Mouse (Mus musculus) MEL (cell line): ENCODE results near the gene Dnah14. TPM values are rescaled to one million over a fixed set of nuclear protein-coding genes. Genes with fewer than 3 reads are reported as not detected.

Experiments used
- DNase-seq: peaks from one replicate; pipeline ENCODE4 v3.0.0; 2011; ENCODE audit warnings: low read depth, low spot score
- H3K27ac ChIP-seq: 2 replicates; pipeline ENCODE4 v1.5.1; 2012; ENCODE audit warnings: low read depth, mild to moderate bottlenecking, control low read depth, low read length, moderate library complexity; ENCODE audit not compliant: control insufficient read depth
- H3K27me3 ChIP-seq, 2 experiments: fragments of 150-350 bp in 1 of 2; sonication (generic) in 1 of 2; 2 replicates each; pipeline ENCODE4 v1.6.1; 2012; ENCODE audit warnings: low read length in 2 of 2, mild to moderate bottlenecking in 2 of 2, improper control_type of control experiment in 1 of 2, moderate library complexity in 1 of 2; ENCODE audit not compliant: insufficient read depth in 2 of 2, control insufficient read depth in 1 of 2
- H3K36me3 ChIP-seq, 2 experiments: 2 replicates each; pipeline ENCODE4 v1.6.1; 2012 to 2014; ENCODE audit warnings: low read length in 2 of 2, improper control_type of control experiment in 1 of 2, inconsistent platforms in 1 of 2, mild to moderate bottlenecking in 1 of 2; ENCODE audit not compliant: insufficient read depth in 2 of 2, control insufficient read depth in 1 of 2
- H3K4me1 ChIP-seq, 2 experiments: fragments of 150-350 bp in 1 of 2; sonication (generic) in 1 of 2; 2 replicates each; pipeline ENCODE4 v1.6.1; 2012; ENCODE audit warnings: low read length in 2 of 2, improper control_type of control experiment in 1 of 2, mild to moderate bottlenecking in 1 of 2; ENCODE audit not compliant: insufficient read depth in 2 of 2, control insufficient read depth in 1 of 2
- H3K4me3 ChIP-seq, 2 experiments: fragments of 150-350 bp in 1 of 2; sonication (generic) in 1 of 2; 2 replicates each; pipeline ENCODE4 v1.5.1; 2012; ENCODE audit warnings: low read depth in 2 of 2, low read length in 2 of 2, mild to moderate bottlenecking in 2 of 2, moderate library complexity in 2 of 2, control low read depth in 1 of 2, improper control_type of control experiment in 1 of 2; ENCODE audit not compliant: control insufficient read depth in 1 of 2, insufficient read depth in 1 of 2
- H3K79me2 ChIP-seq: 2 replicates; pipeline ENCODE4 v1.6.1; 2012; ENCODE audit warnings: mild to moderate bottlenecking, low read length, moderate library complexity; ENCODE audit not compliant: control insufficient read depth, poor library complexity, insufficient read depth
- H3K9ac ChIP-seq: 2 replicates; pipeline ENCODE4 v1.6.1; 2012; ENCODE audit warnings: low read depth, mild to moderate bottlenecking, control low read depth, low read length, moderate library complexity; ENCODE audit not compliant: control insufficient read depth, poor library complexity, severe bottlenecking
- H3K9me3 ChIP-seq: fragments of 150-350 bp; sonication (generic); replicated peaks from 2 replicates; pipeline ENCODE4 v1.6.1; 2012; ENCODE audit warnings: mild to moderate bottlenecking, low read length, improper control_type of control experiment, moderate library complexity; ENCODE audit not compliant: insufficient read depth
- BHLHE40 ChIP-seq: IDR thresholded peaks from 2 replicates; pipeline ENCODE4 v1.6.1; 2012; ENCODE audit warnings: low read depth, mild to moderate bottlenecking, inconsistent platforms, low read length, improper control_type of control experiment, borderline replicate concordance
- CHD1 ChIP-seq: IDR thresholded peaks from 2 replicates; pipeline ENCODE4 v1.6.1; 2012; ENCODE audit warnings: low read depth, mild to moderate bottlenecking, inconsistent platforms, low read length, improper control_type of control experiment
- CHD2 ChIP-seq: IDR thresholded peaks from 2 replicates; pipeline ENCODE4 v1.6.1; 2011; ENCODE audit warnings: low read length, improper control_type of control experiment
- CTCF ChIP-seq, 3 experiments: IDR thresholded peaks in 2 of 3; conservative IDR thresholded peaks in 1 of 3; 2 replicates each; pipeline ENCODE4 v1.5.1; 2011 to 2012; ENCODE audit warnings: low read length in 3 of 3, low read depth in 2 of 3, mild to moderate bottlenecking in 2 of 3, improper control_type of control experiment in 1 of 3, inconsistent platforms in 1 of 3, mixed read lengths in 1 of 3, moderate library complexity in 1 of 3; ENCODE audit not compliant: control insufficient read depth in 1 of 3, insufficient read depth in 1 of 3, poor library complexity in 1 of 3, severe bottlenecking in 1 of 3
- E2F4 ChIP-seq: IDR thresholded peaks from 2 replicates; pipeline ENCODE4 v1.6.1; 2011; ENCODE audit warnings: low read depth, low read length, improper control_type of control experiment, borderline replicate concordance
- ELF1 ChIP-seq: IDR thresholded peaks from 2 replicates; pipeline ENCODE4 v1.6.1; 2014; ENCODE audit warnings: low read depth, mild to moderate bottlenecking, inconsistent platforms, low read length, improper control_type of control experiment, moderate library complexity
- GATA1 ChIP-seq: IDR thresholded peaks from 2 replicates; pipeline ENCODE4 v1.6.1; 2011; ENCODE audit warnings: low read depth, low read length, improper control_type of control experiment
- JUND ChIP-seq: IDR thresholded peaks from 2 replicates; pipeline ENCODE4 v1.6.1; 2011; ENCODE audit warnings: low read depth, mild to moderate bottlenecking, improper control_type of control experiment, low read length
- KAT2A ChIP-seq: conservative IDR thresholded peaks from 2 replicates; pipeline ENCODE4 v1.6.1; 2012; ENCODE audit warnings: low read depth, low read length, improper control_type of control experiment, inconsistent platforms
- MAFK ChIP-seq: IDR thresholded peaks from 2 replicates; pipeline ENCODE4 v1.6.1; 2011; ENCODE audit warnings: low read depth, mild to moderate bottlenecking, low read length, improper control_type of control experiment, borderline replicate concordance
- MAX ChIP-seq: IDR thresholded peaks from 2 replicates; pipeline ENCODE4 v1.6.1; 2011; ENCODE audit warnings: low read length, improper control_type of control experiment
- MAZ ChIP-seq: IDR thresholded peaks from 2 replicates; pipeline ENCODE4 v1.6.1; 2012; ENCODE audit warnings: low read depth, mild to moderate bottlenecking, inconsistent platforms, low read length, improper control_type of control experiment
- POLR2A ChIP-seq, 2 experiments: IDR thresholded peaks; 2 replicates each; pipeline ENCODE4 v1.6.1; 2011 to 2012; ENCODE audit warnings: low read length in 2 of 2, mild to moderate bottlenecking in 2 of 2, control low read depth in 1 of 2, improper control_type of control experiment in 1 of 2, low read depth in 1 of 2, moderate library complexity in 1 of 2; ENCODE audit not compliant: control insufficient read depth in 1 of 2, insufficient read depth in 1 of 2, poor library complexity in 1 of 2
- POLR2AphosphoS2 ChIP-seq: IDR thresholded peaks from 2 replicates; pipeline ENCODE4 v1.6.1; 2011; ENCODE audit warnings: low read length, improper control_type of control experiment
- POLR2AphosphoS5 ChIP-seq: IDR thresholded peaks from 2 replicates; pipeline ENCODE4 v1.6.1; 2012; ENCODE audit warnings: low read depth, borderline replicate concordance, mild to moderate bottlenecking, inconsistent platforms, low read length, moderate library complexity, mixed read lengths
- RAD21 ChIP-seq: IDR thresholded peaks from 2 replicates; pipeline ENCODE4 v1.6.1; 2011; ENCODE audit warnings: mild to moderate bottlenecking, low read depth, low read length, improper control_type of control experiment
- RCOR1 ChIP-seq: IDR thresholded peaks from 2 replicates; pipeline ENCODE4 v1.6.1; 2012; ENCODE audit warnings: low read depth, mild to moderate bottlenecking, inconsistent platforms, low read length, improper control_type of control experiment
- SIN3A ChIP-seq: IDR thresholded peaks from 2 replicates; pipeline ENCODE4 v1.6.1; 2012; ENCODE audit warnings: low read length, improper control_type of control experiment, inconsistent platforms
- SMC3 ChIP-seq: IDR thresholded peaks from 2 replicates; pipeline ENCODE4 v1.6.1; 2011; ENCODE audit warnings: low read depth, low read length, improper control_type of control experiment
- TAL1 ChIP-seq: IDR thresholded peaks from 2 replicates; pipeline ENCODE4 v1.6.1; 2012; ENCODE audit warnings: mild to moderate bottlenecking, inconsistent platforms, low read length, moderate library complexity, mixed read lengths
- TCF12 ChIP-seq: IDR thresholded peaks from 2 replicates; pipeline ENCODE4 v1.6.1; 2014; ENCODE audit warnings: low read depth, mild to moderate bottlenecking, inconsistent platforms, low read length, improper control_type of control experiment, moderate library complexity
- UBTF ChIP-seq: IDR thresholded peaks from 2 replicates; pipeline ENCODE4 v1.6.1; 2012; ENCODE audit warnings: low read depth, mild to moderate bottlenecking, inconsistent platforms, low read length, improper control_type of control experiment, moderate library complexity, borderline replicate concordance; ENCODE audit not compliant: insufficient read depth
- ZC3H11A ChIP-seq: IDR thresholded peaks from 2 replicates; pipeline ENCODE4 v1.6.1; 2012; ENCODE audit warnings: low read depth, mild to moderate bottlenecking, inconsistent platforms, low read length, improper control_type of control experiment
- ZNF384 ChIP-seq: IDR thresholded peaks from 2 replicates; pipeline ENCODE4 v1.6.1; 2012; ENCODE audit warnings: low read depth, mild to moderate bottlenecking, inconsistent platforms, low read length, improper control_type of control experiment
- polyA plus RNA-seq, 2 experiments: library from polyadenylated mRNA; stranded (reverse) in 1 of 2; unstranded in 1 of 2; fragments of >175 nt in 1 of 2; fragments of >200 nt in 1 of 2; gene quantifications; 2 replicates each; pipeline versions ENCODE4 v1.2.1 to v1.2.4; 2012; ENCODE audit warnings: low replicate concordance in 2 of 2, low read depth in 1 of 2; ENCODE audit not compliant: insufficient read length in 2 of 2, insufficient read depth in 1 of 2, missing spikeins in 1 of 2
- total RNA-seq: library from RNA; depleted of rRNA; stranded (reverse); fragments of 300-350 nt; gene quantifications from 2 replicates; pipeline ENCODE4 v1.2.3, GENCODE M21; 2012

Gene Dnah14
- total and polyA plus RNA-seq, 3 experiments: 0.77 to 1.2 TPM; not detected in 1

DNA sequence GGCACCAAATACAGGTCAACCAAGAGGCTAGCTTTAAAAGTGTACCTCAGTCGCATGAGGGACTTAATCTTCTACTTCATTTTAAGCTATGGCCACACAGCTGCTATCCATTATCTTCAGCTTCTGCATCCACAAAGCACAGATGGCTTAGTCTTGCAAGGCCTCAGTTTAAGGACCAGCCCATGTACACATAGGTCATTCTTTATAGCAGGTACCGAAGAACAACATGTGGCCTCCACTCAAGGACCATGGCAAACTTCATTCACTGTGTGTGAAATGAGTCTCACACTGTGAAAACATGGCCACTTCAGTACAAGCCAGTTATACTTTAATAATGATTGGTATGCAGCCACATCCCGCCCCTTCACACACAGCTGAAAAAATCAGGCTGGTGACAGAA, 34.8 kb downstream of the Dnah14 start:
- H3K4me1 ChIP-seq: no peaks in the 10 kb centered on the region
- H3K27ac ChIP-seq: no peak overlapping the region
- no peaks in the 10 kb centered on the region for H3K9me3 ChIP-seq
- H3K27me3 ChIP-seq: peaks cover 0 to 7% of the 10 kb centered on the region in 2 experiments; a peak in 2 of 4 replicates
- TF ChIP-seq ELF1 (no peak), CHD2 (no peak), MAX (no peak), RAD21 (no peak), TAL1 (no peak), MAZ (no peak), ZNF384 (no peak), BHLHE40 (no peak), MAFK (no peak), POLR2AphosphoS2 (no peak), KAT2A (no peak), UBTF (no peak), POLR2AphosphoS5 (no peak), TCF12 (no peak), POLR2A (IDR thresholded peaks at IDR 0.05; ENCODE audit: control insufficient read depth in 1 of 2, insufficient read depth in 1 of 2, low read depth in 1 of 2, low read length in 2 of 2, poor library complexity in 1 of 2) (no peak), RCOR1 (no peak), E2F4 (no peak), JUND (no peak), GATA1 (no peak)
- DNase-seq: no peak
- no peaks in the 10 kb centered on the region for H3K36me3 ChIP-seq
- H3K9ac ChIP-seq: no peak overlapping the region
- H3K79me2 ChIP-seq: no peaks in the 10 kb centered on the region
- no peak overlapping the region for H3K4me3 ChIP-seq

DNA sequence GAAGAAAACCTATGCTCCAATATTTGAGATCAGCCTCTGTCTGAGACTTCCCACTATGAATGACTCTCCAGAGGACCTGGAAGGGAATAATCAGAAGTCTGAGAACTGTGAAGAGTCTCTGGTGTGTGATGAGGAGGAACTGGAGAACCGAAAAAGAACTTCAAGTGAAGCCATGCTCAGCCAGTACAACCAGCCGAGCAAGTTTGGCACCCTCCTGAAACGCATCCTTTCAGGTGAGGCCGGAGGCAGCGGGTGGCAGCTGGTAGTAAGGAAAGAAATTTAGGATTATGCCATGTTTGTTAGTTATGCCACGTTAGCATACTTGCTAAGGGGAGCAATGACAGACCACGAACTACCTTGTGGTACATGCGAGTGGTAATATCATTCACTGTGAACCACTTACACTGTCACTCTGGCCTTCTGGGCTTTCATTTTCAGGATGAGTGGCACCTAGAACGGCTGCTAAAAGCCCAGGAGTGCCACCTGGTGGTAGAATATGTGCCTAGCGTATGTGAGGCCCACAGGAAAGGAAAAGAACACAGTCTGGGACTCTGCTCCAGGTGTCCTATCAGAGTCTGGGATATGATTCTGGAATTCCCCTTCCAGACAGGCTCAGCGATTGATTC, 39.6 kb downstream of the Dnah14 start:
- Histone ChIP-seq H3K4me1 (no peaks in the 10 kb centered on the region), H3K4me3 (no peak overlapping the region), H3K27ac (no peak overlapping the region), H3K79me2 (no peaks in the 10 kb centered on the region), H3K9me3 (no peaks in the 10 kb centered on the region), H3K36me3 (no peaks in the 10 kb centered on the region), H3K27me3 (peaks cover 3 to 7% of the 10 kb centered on the region in 2 experiments; a peak in 3 of 4 replicates), H3K9ac (no peak overlapping the region)
- peak; percentile 71 for DNase-seq
- TF ChIP-seq CTCF (IDR thresholded peaks at IDR 0.05 in 2 of 3, conservative IDR thresholded peaks at IDR 0.05 in 1 of 3; ENCODE audit: control insufficient read depth in 1 of 3, insufficient read depth in 1 of 3, low read depth in 2 of 3, low read length in 3 of 3, poor library complexity in 1 of 3, severe bottlenecking in 1 of 3): peak; percentile 82 to 88 (median 84)
- peak; percentile 60 for TF ChIP-seq ZC3H11A
- TF ChIP-seq SIN3A: 0 out of 2 replicates have a peak, but pooled peaks have one; percentile 19
- TF ChIP-seq SMC3: peak; percentile 83
- no peak for TF ChIP-seq MAZ
- no peak for TF ChIP-seq CHD1
- TF ChIP-seq RAD21: peak; percentile 76
